Mouse (Mus musculus): ENCODE data around the gene Tsku.

Gene Tsku

GRCm38 (mm10) chr7:98361063-98361652 is at the start of gene Tsku:
Tsku (minus strand) TSS chr7:98361328.
- DNase-seq: peak; percentile 90

GRCm38 (mm10) chr7:98407615-98408014 is 46.5 kb upstream of the Tsku start:
- no peak for DNase-seq

GRCm38 (mm10) chr7:98403996-98404395 is 42.9 kb upstream of the Tsku start:
- no peak for DNase-seq

GRCm38 (mm10) chr7:98402582-98403574 is 41.8 kb upstream of the Tsku start:
- DNase-seq: no peak

GRCm38 (mm10) chr7:98392466-98393201 is 31.5 kb upstream of the Tsku start:
- DNase-seq: peak; percentile 33

GRCm38 (mm10) chr7:98391351-98391936 is 30.3 kb upstream of the Tsku start:
- no peak for DNase-seq

GRCm38 (mm10) chr7:98390486-98390885 is 29.4 kb upstream of the Tsku start:
- DNase-seq: no peak

- DNase-seq: no peak
These were observed 28.5 kb upstream of the Tsku start for GRCm38 (mm10) chr7:98389656-98390055.

GRCm38 (mm10) chr7:98388881-98389501 is 27.9 kb upstream of the Tsku start:
- no peak for DNase-seq

- no peak for DNase-seq
These were observed 26.1 kb upstream of the Tsku start for GRCm38 (mm10) chr7:98387201-98387600.

GRCm38 (mm10) chr7:98385168-98385567 is 24.0 kb upstream of the Tsku start:
- DNase-seq: peak; percentile 56

- no peak for DNase-seq
These were observed 22.2 kb upstream of the Tsku start for GRCm38 (mm10) chr7:98383337-98383736.

GRCm38 (mm10) chr7:98382784-98383183 is 21.7 kb upstream of the Tsku start:
- DNase-seq: no peak

- DNase-seq: no peak
These were observed 19.2 kb upstream of the Tsku start for GRCm38 (mm10) chr7:98380224-98380925.

- DNase-seq: no peak
These were observed 18.1 kb upstream of the Tsku start for GRCm38 (mm10) chr7:98379232-98379631.

- no peak for DNase-seq
These were observed 16.1 kb upstream of the Tsku start for GRCm38 (mm10) chr7:98377257-98377656.

- DNase-seq: no peak
These were observed 10.0 kb upstream of the Tsku start for GRCm38 (mm10) chr7:98371161-98371560.

GRCm38 (mm10) chr7:98369762-98370369 is 8.7 kb upstream of the Tsku start:
- no peak for DNase-seq

- no peak for DNase-seq
These were observed 534 bp upstream of the Tsku start for GRCm38 (mm10) chr7:98361662-98362061.

- no peak for DNase-seq
These were observed 522 bp downstream of the Tsku start for GRCm38 (mm10) chr7:98360621-98360990.

- DNase-seq: peak; percentile 61
These were observed 1.0 kb downstream of the Tsku start for GRCm38 (mm10) chr7:98359951-98360620.
